Mouse (Mus musculus) intestine, embryonic 16.5 days (tissue): ENCODE measurements around the gene Wnt5b. TPM values are rescaled to one million over a fixed set of nuclear protein-coding genes. Genes with fewer than 3 reads are reported as not detected.

Experiments used
- ATAC-seq: fragments of 200-750 bp; cut with Nextera tagmentation; 2 replicates; pipeline ENCODE4 v1.8.0; 2017; ENCODE audit warnings: moderate TSS enrichment, moderate library complexity
- H3K27ac ChIP-seq: fragments of 300-500 bp; sonication (generic); 2 replicates; pipeline ENCODE4 v1.5.1; 2014; ENCODE audit warnings: mild to moderate bottlenecking, low read length
- H3K27me3 ChIP-seq: fragments of 300-500 bp; sonication (generic); replicated peaks from 2 replicates; pipeline ENCODE4 v1.6.1; 2014; ENCODE audit warnings: low read length, control low read depth, mixed read lengths; ENCODE audit not compliant: control insufficient read depth, insufficient read depth
- H3K36me3 ChIP-seq: fragments of 300-500 bp; sonication (generic); 2 replicates; pipeline ENCODE4 v1.6.1; 2014; ENCODE audit warnings: low read length, control low read depth; ENCODE audit not compliant: control insufficient read depth, insufficient read depth
- H3K4me1 ChIP-seq: fragments of 300-500 bp; sonication (generic); 2 replicates; pipeline ENCODE4 v1.6.1; 2014; ENCODE audit warnings: low read length, control low read depth, mixed read lengths; ENCODE audit not compliant: control insufficient read depth, insufficient read depth
- H3K4me2 ChIP-seq: fragments of 300-500 bp; sonication (generic); 2 replicates; pipeline ENCODE4 v1.6.1; 2014; ENCODE audit warnings: low read depth, low read length, control low read depth
- H3K4me3 ChIP-seq: fragments of 300-500 bp; sonication (generic); 2 replicates; pipeline ENCODE4 v1.5.1; 2014; ENCODE audit warnings: mild to moderate bottlenecking, low read length
- H3K9ac ChIP-seq: fragments of 300-500 bp; sonication (generic); 2 replicates; pipeline ENCODE4 v1.6.1; 2014; ENCODE audit warnings: low read depth, low read length
- H3K9me3 ChIP-seq: fragments of 300-500 bp; sonication (generic); 2 replicates; pipeline ENCODE4 v1.6.1; 2016; ENCODE audit warnings: low read length, control low read depth; ENCODE audit not compliant: control insufficient read depth
- WGBS: fragments of 180-500 bp; shearing (Covaris S2); extraction: QIAGEN DNeasy Blood & Tissue Kit; methylation state at CpG from one replicate; pipeline ENCODE4 v1.1.7; 2014; 5-methylcytosine and 5-hydroxymethylcytosine counted together
- polyA plus RNA-seq: library from polyadenylated mRNA; unstranded; fragments of >200 nt; fragmentation: Nextera tagmentation; extraction: Ambion mirVana; gene quantifications from 2 replicates; pipeline ENCODE4 v1.2.1, GENCODE M21; 2015

Gene Wnt5b
- polyA plus RNA-seq, 1 experiment from 2014 or later = 4.0 TPM

- ATAC-seq = no peak
- Histone ChIP-seq H3K27ac (no peak overlapping the region), H3K9me3 (no peaks in the 10 kb centered on the region), H3K4me3 (no peak overlapping the region), H3K9ac (no peak overlapping the region), H3K4me2 (no peak overlapping the region), H3K27me3 (no peaks in the 10 kb centered on the region), H3K4me1 (peaks cover 7% of the 10 kb centered on the region), H3K36me3 (no peaks in the 10 kb centered on the region)
- 71% methylated on average over 9 of the region's 9 CpGs for whole genome bisulfite sequencing
Observed at GRCm38 (mm10) chr6:119491997-119492629, 52.0 kb downstream of the Wnt5b start.

- no peak for ATAC-seq
- no peaks in the 10 kb centered on the region for H3K27me3 ChIP-seq
- 60% methylated on average over 11 of the region's 11 CpGs for WGBS
- H3K9ac ChIP-seq = no peak overlapping the region
- peaks cover 14% of the 10 kb centered on the region for H3K4me1 ChIP-seq
- H3K9me3 ChIP-seq = no peaks in the 10 kb centered on the region
- H3K4me3 ChIP-seq = no peak overlapping the region
- H3K4me2 ChIP-seq = no peak overlapping the region
- no peaks in the 10 kb centered on the region for H3K36me3 ChIP-seq
- H3K27ac ChIP-seq = no peak overlapping the region
Observed at GRCm38 (mm10) chr6:119491006-119491405, 53.1 kb downstream of the Wnt5b start.

- Histone ChIP-seq H3K4me3 (no peak overlapping the region), H3K9me3 (no peaks in the 10 kb centered on the region), H3K27ac (no peak overlapping the region), H3K9ac (no peak overlapping the region), H3K36me3 (no peaks in the 10 kb centered on the region), H3K4me1 (peaks cover 19% of the 10 kb centered on the region), H3K27me3 (no peaks in the 10 kb centered on the region), H3K4me2 (0 out of 2 replicates have a peak overlapping the region, but pooled peaks have one; percentile 14)
- WGBS = 48% methylated on average over 11 of the region's 11 CpGs
- ATAC-seq = no peak
Observed at GRCm38 (mm10) chr6:119490549-119490948, 53.6 kb downstream of the Wnt5b start.

- H3K9me3 ChIP-seq = no peaks in the 10 kb centered on the region
- H3K27me3 ChIP-seq = no peaks in the 10 kb centered on the region
- no peak overlapping the region for H3K9ac ChIP-seq
- H3K4me1 ChIP-seq = peaks cover 19% of the 10 kb centered on the region
- H3K36me3 ChIP-seq = no peaks in the 10 kb centered on the region
- H3K4me2 ChIP-seq = no peak overlapping the region
- no peak overlapping the region for H3K27ac ChIP-seq
- no peak overlapping the region for H3K4me3 ChIP-seq
- ATAC-seq = no peak
- 13% methylated on average over 5 of the region's 5 CpGs for WGBS
Observed at GRCm38 (mm10) chr6:119489765-119490164, 54.4 kb downstream of the Wnt5b start.

- Histone ChIP-seq H3K9ac (no peak overlapping the region), H3K36me3 (no peaks in the 10 kb centered on the region), H3K27me3 (no peaks in the 10 kb centered on the region), H3K9me3 (no peaks in the 10 kb centered on the region), H3K4me2 (no peak overlapping the region), H3K4me1 (peaks cover 33% of the 10 kb centered on the region), H3K27ac (no peak overlapping the region), H3K4me3 (no peak overlapping the region)
- 87% methylated on average over 9 of the region's 9 CpGs for WGBS
- ATAC-seq = 0 out of 2 replicates have a peak, but pooled peaks have one; percentile 14
Observed at GRCm38 (mm10) chr6:119487619-119488018, 56.5 kb downstream of the Wnt5b start.

GRCm38 (mm10) chr6:119487085-119487458, 57.1 kb downstream of the Wnt5b start:
- Histone ChIP-seq H3K9me3 (no peaks in the 10 kb centered on the region), H3K4me1 (peaks cover 34% of the 10 kb centered on the region), H3K36me3 (no peaks in the 10 kb centered on the region), H3K9ac (no peak overlapping the region), H3K4me3 (no peak overlapping the region), H3K27ac (peak overlapping the region; percentile 40; the same call in 1 of the 2 replicates), H3K4me2 (no peak overlapping the region), H3K27me3 (no peaks in the 10 kb centered on the region)
- ATAC-seq = peak; percentile 71
- WGBS = 59% methylated on average over 7 of the region's 7 CpGs

GRCm38 (mm10) chr6:119486381-119487084, 57.6 kb downstream of the Wnt5b start:
- Histone ChIP-seq H3K4me2 (no peak overlapping the region), H3K36me3 (no peaks in the 10 kb centered on the region), H3K4me3 (no peak overlapping the region), H3K27me3 (no peaks in the 10 kb centered on the region), H3K27ac (0 out of 2 replicates have a peak overlapping the region, but pooled peaks have one; percentile 24), H3K4me1 (peaks cover 35% of the 10 kb centered on the region), H3K9me3 (no peaks in the 10 kb centered on the region), H3K9ac (no peak overlapping the region)
- 83% methylated on average over 12 of the region's 12 CpGs for WGBS
- ATAC-seq = peak; percentile 6; the same call in 1 of the 2 replicates

- Histone ChIP-seq H3K4me1 (peaks cover 34% of the 10 kb centered on the region), H3K4me3 (no peak overlapping the region), H3K27ac (no peak overlapping the region), H3K27me3 (no peaks in the 10 kb centered on the region), H3K36me3 (no peaks in the 10 kb centered on the region), H3K9me3 (no peaks in the 10 kb centered on the region), H3K4me2 (no peak overlapping the region), H3K9ac (no peak overlapping the region)
- ATAC-seq = no peak
- 11% methylated on average over 2 of the region's 2 CpGs for WGBS
Observed at GRCm38 (mm10) chr6:119485486-119485885, 58.7 kb downstream of the Wnt5b start.

GRCm38 (mm10) chr6:119482958-119483600, 61.1 kb downstream of the Wnt5b start:
- Histone ChIP-seq H3K27ac (no peak overlapping the region), H3K9ac (peak overlapping the region; percentile 25; the same call in 1 of the 2 replicates), H3K9me3 (no peaks in the 10 kb centered on the region), H3K4me2 (peak overlapping the region; percentile 55), H3K4me3 (peak overlapping the region; percentile 33; the same call in 1 of the 2 replicates), H3K36me3 (no peaks in the 10 kb centered on the region), H3K4me1 (peaks cover 31% of the 10 kb centered on the region), H3K27me3 (no peaks in the 10 kb centered on the region)
- WGBS = 46% methylated on average over 16 of the region's 16 CpGs
- ATAC-seq = no peak
